Mouse (Mus musculus) kidney, adult 2 months (tissue): ENCODE data around the gene Pmepa1.

Experiments
- CTCF ChIP-seq: fragments of 200-500 bp; conservative IDR thresholded peaks from 2 replicates; pipeline ENCODE4 v1.5.1; 2011; ENCODE audit warnings: low read depth, mild to moderate bottlenecking, control low read depth, low read length, moderate library complexity, mixed read lengths; ENCODE audit not compliant: insufficient read depth, insufficient read length
- POLR2A ChIP-seq: fragments of 200-500 bp; IDR thresholded peaks from one replicate; pipeline ENCODE4 v1.6.1; 2011; ENCODE audit warnings: low read depth, low read length, control low read depth

DNA sequence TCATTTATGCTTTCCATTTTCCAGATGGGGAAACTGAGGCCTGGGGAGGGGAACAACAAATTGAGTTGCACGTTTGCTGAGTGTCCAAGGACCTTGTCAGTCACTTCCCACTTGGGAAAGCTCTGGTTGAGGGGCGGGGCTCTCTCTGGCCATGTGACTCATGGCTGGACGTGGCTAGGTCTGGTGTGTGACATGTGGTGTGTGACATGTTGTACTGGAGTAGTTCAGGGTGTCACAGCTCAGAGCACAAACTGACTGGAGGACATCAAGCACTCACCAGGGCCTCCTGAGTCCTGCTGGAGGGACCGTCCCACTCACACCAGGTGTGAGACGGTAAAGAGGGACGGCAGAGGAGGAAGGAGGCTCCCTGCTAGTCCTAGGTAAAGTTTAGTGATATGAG lies 91.1 kb downstream of the Pmepa1 start:
- TF ChIP-seq CTCF: no peak
- TF ChIP-seq POLR2A: no peak
